Mouse (Mus musculus) kidney, adult 2 months (tissue): ENCODE results near the gene Serbp1. TPM values are rescaled to one million over a fixed set of nuclear protein-coding genes. Genes with fewer than 3 reads are reported as not detected.

Experiments used
- DNase-seq: peaks from one replicate; pipeline ENCODE4 v3.0.0; 2021
- H3K27ac ChIP-seq: fragments of 200-500 bp; 2 replicates; pipeline ENCODE4 v1.5.1; 2012; ENCODE audit warnings: low read depth, low read length, control low read depth, inconsistent platforms; ENCODE audit not compliant: insufficient read depth
- H3K27me3 ChIP-seq: fragments of 200-500 bp; replicated peaks from 2 replicates; pipeline ENCODE4 v1.6.1; 2012; ENCODE audit warnings: mild to moderate bottlenecking, moderate library complexity, low read length, inconsistent platforms; ENCODE audit not compliant: control insufficient read depth, insufficient read depth
- H3K36me3 ChIP-seq: fragments of 200-500 bp; 2 replicates; pipeline ENCODE4 v1.6.1; 2012; ENCODE audit warnings: mild to moderate bottlenecking, moderate library complexity, low read length, inconsistent platforms; ENCODE audit not compliant: control insufficient read depth, insufficient read depth
- H3K4me1 ChIP-seq: fragments of 200-500 bp; 2 replicates; pipeline ENCODE4 v1.6.1; 2011; ENCODE audit warnings: low read length; ENCODE audit not compliant: control insufficient read depth, insufficient read depth
- H3K4me3 ChIP-seq: fragments of 200-500 bp; 2 replicates; pipeline ENCODE4 v1.5.1; 2011; ENCODE audit warnings: mild to moderate bottlenecking, low read depth, low read length, control low read depth; ENCODE audit not compliant: insufficient read depth
- CTCF ChIP-seq: fragments of 200-500 bp; conservative IDR thresholded peaks from 2 replicates; pipeline ENCODE4 v1.5.1; 2011; ENCODE audit warnings: low read depth, mild to moderate bottlenecking, control low read depth, low read length, moderate library complexity, mixed read lengths; ENCODE audit not compliant: insufficient read depth, insufficient read length
- POLR2A ChIP-seq: fragments of 200-500 bp; IDR thresholded peaks from one replicate; pipeline ENCODE4 v1.6.1; 2011; ENCODE audit warnings: low read depth, low read length, control low read depth
- WGBS: fragments of 180-500 bp; shearing (Covaris S2); methylation state at CpG from one replicate; pipeline ENCODE4 v1.1.7; 2018; 5-methylcytosine and 5-hydroxymethylcytosine counted together
- polyA plus RNA-seq: library from polyadenylated mRNA; depleted of rRNA; stranded (reverse); fragments of >200 nt; gene quantifications from 2 replicates; pipeline ENCODE4 v1.2.3, GENCODE M21; 2012; rRNA removed

Serbp1 gene
- polyA plus RNA-seq, 1 experiment: 62.0 TPM

- Histone ChIP-seq H3K27me3 (no peaks in the 10 kb centered on the region), H3K4me1 (no peaks in the 10 kb centered on the region; the same call in 1 of the 2 replicates), H3K27ac (no peak overlapping the region), H3K36me3 (no peaks in the 10 kb centered on the region), H3K4me3 (no peak overlapping the region)
- no peak for DNase-seq
- WGBS: 84% methylated on average over 8 of the region's 8 CpGs
- no peak for TF ChIP-seq CTCF
- TF ChIP-seq POLR2A: no peak
Measured at GRCm38 (mm10) chr6:67317827-67318338, 79.9 kb downstream of the Serbp1 start.

DNA sequence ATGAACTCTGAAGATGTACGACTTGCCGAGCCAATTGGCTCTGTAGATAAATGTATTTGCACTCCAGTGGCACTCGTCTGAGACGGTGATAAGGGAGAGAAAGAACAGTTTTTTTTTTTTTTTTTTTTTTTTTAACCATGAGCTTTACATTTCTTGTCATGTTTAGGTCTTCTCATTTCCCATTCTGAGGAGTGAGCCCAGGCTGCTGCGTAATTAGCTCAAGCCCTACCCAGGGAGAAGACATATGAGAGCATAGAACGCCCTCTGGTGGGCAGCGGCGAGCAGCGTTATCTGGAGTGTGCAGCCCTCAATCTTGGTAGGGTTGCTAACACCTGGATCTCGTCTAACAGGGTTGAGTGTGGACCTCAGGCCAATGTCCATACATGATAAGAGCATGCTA is 80.5 kb downstream of the Serbp1 start:
- 29% methylated on average over 10 of the region's 10 CpGs for WGBS
- Histone ChIP-seq H3K4me1 (no peaks in the 10 kb centered on the region; the same call in 1 of the 2 replicates), H3K4me3 (no peak overlapping the region), H3K27me3 (no peaks in the 10 kb centered on the region), H3K36me3 (no peaks in the 10 kb centered on the region), H3K27ac (no peak overlapping the region)
- peak; percentile 66 for DNase-seq
- TF ChIP-seq POLR2A (no peak), CTCF (peak; percentile 88)

DNA sequence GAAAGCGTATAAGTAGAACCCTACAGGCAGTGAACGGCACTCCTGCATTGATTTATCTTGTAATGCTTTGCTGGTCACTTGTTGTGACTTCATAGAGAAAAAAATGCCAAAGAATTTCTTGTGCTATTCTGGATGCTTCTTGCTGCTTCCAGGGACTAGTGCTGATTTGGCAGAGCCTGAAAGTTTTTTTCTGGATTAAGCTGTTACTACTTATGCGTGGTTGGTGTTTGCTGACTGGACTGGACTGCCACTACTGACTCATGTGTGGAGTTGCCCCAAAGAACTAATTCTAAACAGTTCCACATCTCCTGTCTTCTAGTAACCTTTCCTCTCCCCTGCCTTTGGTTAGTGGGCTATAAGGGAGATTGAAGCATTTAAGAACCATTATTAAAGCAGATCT is 85.8 kb downstream of the Serbp1 start:
- Histone ChIP-seq H3K36me3 (no peaks in the 10 kb centered on the region), H3K4me1 (no peaks in the 10 kb centered on the region), H3K4me3 (no peak overlapping the region), H3K27ac (no peak overlapping the region), H3K27me3 (no peaks in the 10 kb centered on the region)
- DNase-seq: peak; percentile 5
- TF ChIP-seq CTCF (no peak), POLR2A (no peak)
- WGBS: 51% methylated on average over 3 of the region's 3 CpGs

DNA sequence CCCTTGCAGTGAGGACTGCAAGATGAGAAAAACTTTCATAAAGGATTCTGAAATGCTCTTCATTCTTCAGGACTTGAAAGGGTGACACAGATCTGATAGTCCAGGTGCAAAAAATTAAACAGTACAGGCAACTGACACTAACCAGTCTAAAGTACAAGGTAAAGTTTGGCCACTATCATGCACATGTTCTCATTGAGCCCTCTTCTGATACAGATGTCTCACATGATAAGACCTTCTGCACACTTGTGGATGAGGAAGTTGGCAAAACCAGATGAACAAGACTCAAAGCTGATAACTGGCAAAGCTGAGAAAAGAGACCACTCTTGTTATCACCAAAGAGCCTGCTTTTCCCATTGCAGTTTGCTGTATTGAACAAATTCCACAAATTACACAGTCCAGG is 100.0 kb downstream of the Serbp1 start:
- Histone ChIP-seq H3K27ac (no peak overlapping the region), H3K4me1 (no peaks in the 10 kb centered on the region), H3K4me3 (no peak overlapping the region), H3K27me3 (no peaks in the 10 kb centered on the region), H3K36me3 (no peaks in the 10 kb centered on the region)
- no peak for DNase-seq
- no peak for TF ChIP-seq POLR2A
- TF ChIP-seq CTCF: no peak

GRCm38 (mm10) chr6:67339494-67339893 is 101.5 kb downstream of the Serbp1 start:
- Histone ChIP-seq H3K4me1 (no peaks in the 10 kb centered on the region), H3K36me3 (no peaks in the 10 kb centered on the region), H3K27me3 (no peaks in the 10 kb centered on the region), H3K27ac (no peak overlapping the region), H3K4me3 (no peak overlapping the region)
- no peak for TF ChIP-seq POLR2A
- TF ChIP-seq CTCF: no peak
- DNase-seq: no peak

Other genes with a start within 250 kb of the Serbp1 start
- 54.6 and 59.7 TPM in 2 replicates for gene Gadd45a, start 200.7 kb upstream of the Serbp1 start, polyA plus RNA-seq
- 0.12 and 0.20 TPM in 2 replicates for gene Il12rb2, start 138.0 kb downstream of the Serbp1 start, polyA plus RNA-seq